Mouse (Mus musculus): ENCODE measurements at regions not wholly inside any gene's neighbourhood (a gene's known extent, or its start where the extent isn't known, plus 50 kb on each side); places are given as distances from the start of the nearest gene placed in this dataset.

DNA sequence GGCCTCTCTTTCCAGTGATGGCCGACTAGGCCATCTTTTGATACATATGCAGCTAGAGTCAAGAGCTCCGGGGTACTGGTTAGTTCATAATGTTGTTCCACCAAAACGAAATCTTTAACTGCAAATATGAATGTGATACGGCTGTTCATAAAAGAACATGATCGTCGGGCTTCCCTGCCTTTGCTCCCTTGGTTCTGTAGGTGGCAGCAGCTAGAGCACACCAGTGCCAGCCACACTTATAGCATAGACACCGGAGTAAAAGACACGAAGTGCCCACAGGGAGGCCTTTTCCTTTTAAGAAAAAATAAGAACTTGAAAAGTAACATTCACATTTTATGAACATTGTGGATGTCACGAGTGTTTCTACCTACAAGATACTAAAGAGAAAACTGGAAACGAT is 131.3 kb downstream of the Gipc2 start:
- TF ChIP-seq POLR2A (IDR thresholded peaks at IDR 0.05; ENCODE audit: borderline replicate concordance, extremely low read depth, low read depth, low read length) (no peak), CTCF (IDR thresholded peaks at IDR 0.05; ENCODE audit: insufficient read depth, low read length) (no peak)
